Mouse (Mus musculus) liver, embryonic 12.5 days (tissue): Measurements from ENCODE around the gene Stpg2. TPM values are rescaled to one million over a fixed set of nuclear protein-coding genes. Genes with fewer than 3 reads are reported as not detected.
"Not testable (repeated sequence)": the region's sequence is repeated elsewhere in the genome, so short reads cannot be mapped to it uniquely, and the experiment has no call there.

Source experiments
- ATAC-seq: fragments of 200-750 bp; cut with Nextera tagmentation; 2 replicates; pipeline ENCODE4 v1.8.0; 2017; ENCODE audit warnings: moderate number of reproducible peaks, mild to moderate bottlenecking, moderate library complexity
- H3K27ac ChIP-seq: fragments of 300-500 bp; sonication (generic); 2 replicates; pipeline ENCODE4 v1.5.1; 2016; ENCODE audit warnings: mild to moderate bottlenecking
- H3K27me3 ChIP-seq: fragments of 300-500 bp; sonication (generic); replicated peaks from 2 replicates; pipeline ENCODE4 v1.6.1; 2016; ENCODE audit warnings: mild to moderate bottlenecking, moderate library complexity
- H3K36me3 ChIP-seq: fragments of 300-500 bp; sonication (generic); 2 replicates; pipeline ENCODE4 v1.6.1; 2016; ENCODE audit warnings: mild to moderate bottlenecking, moderate library complexity
- H3K4me1 ChIP-seq: fragments of 300-500 bp; sonication (generic); 2 replicates; pipeline ENCODE4 v1.6.1; 2016
- H3K4me2 ChIP-seq: fragments of 300-500 bp; sonication (generic); 2 replicates; pipeline ENCODE4 v1.6.1; 2016; ENCODE audit warnings: mild to moderate bottlenecking, moderate library complexity
- H3K4me3 ChIP-seq: fragments of 300-500 bp; sonication (generic); 2 replicates; pipeline ENCODE4 v1.5.1; 2016; ENCODE audit warnings: mild to moderate bottlenecking, moderate library complexity
- H3K9ac ChIP-seq: fragments of 300-500 bp; sonication (generic); 2 replicates; pipeline ENCODE4 v1.6.1; 2016; ENCODE audit warnings: mild to moderate bottlenecking, moderate library complexity
- H3K9me3 ChIP-seq: fragments of 300-500 bp; sonication (generic); replicated peaks from 2 replicates; pipeline ENCODE4 v1.6.1; 2016; ENCODE audit warnings: mild to moderate bottlenecking, moderate library complexity
- WGBS: fragments of 180-500 bp; shearing (Covaris S2); methylation state at CpG from one replicate; pipeline ENCODE4 v1.1.7; 2016; ENCODE audit not compliant: insufficient replicate concordance; 5-methylcytosine and 5-hydroxymethylcytosine counted together
- polyA plus RNA-seq: library from polyadenylated mRNA; unstranded; fragments of >200 nt; fragmentation: Nextera tagmentation; extraction: Ambion mirVana; gene quantifications from 2 replicates; pipeline ENCODE4 v1.2.1, GENCODE M21; 2016

Stpg2 gene
- polyA plus RNA-seq, 1 experiment from 2014 or later, result not detected

DNA sequence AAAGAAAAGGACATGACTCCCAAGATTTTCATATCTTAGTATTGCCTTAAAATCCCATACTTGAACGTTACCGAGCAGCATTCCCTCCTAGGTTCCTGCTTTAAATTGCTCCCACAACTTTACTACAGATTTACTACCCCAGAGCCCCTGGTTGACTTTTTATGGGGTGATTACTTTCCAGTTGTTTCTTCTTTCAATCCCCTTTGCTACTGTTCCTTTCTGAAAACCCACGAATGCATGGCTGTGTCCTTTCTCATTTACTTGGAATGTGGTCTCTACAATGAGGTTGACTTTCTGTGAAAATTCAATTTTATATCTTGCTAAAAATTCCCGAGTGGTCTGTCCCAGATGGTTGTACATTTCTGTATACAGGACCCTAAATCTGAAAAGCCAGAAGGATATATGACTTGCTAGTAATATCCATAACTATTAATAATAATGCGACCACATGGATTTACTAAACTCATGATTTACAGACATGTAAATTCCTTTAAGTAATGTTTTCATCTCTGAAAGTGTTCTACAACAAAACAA, 458.3 kb downstream of the Stpg2 start:
- ATAC-seq, result no peak
- no peaks in the 10 kb centered on the region for H3K27me3 ChIP-seq
- H3K36me3 ChIP-seq, result no peaks in the 10 kb centered on the region
- H3K4me3 ChIP-seq, result no peak overlapping the region
- H3K4me1 ChIP-seq, result no peaks in the 10 kb centered on the region
- H3K27ac ChIP-seq, result no peak overlapping the region
- no peak overlapping the region for H3K4me2 ChIP-seq
- H3K9ac ChIP-seq, result no peak overlapping the region
- WGBS, result 63% methylated on average over 5 of the region's 5 CpGs
- H3K9me3 ChIP-seq, result no peaks in the 10 kb centered on the region

DNA sequence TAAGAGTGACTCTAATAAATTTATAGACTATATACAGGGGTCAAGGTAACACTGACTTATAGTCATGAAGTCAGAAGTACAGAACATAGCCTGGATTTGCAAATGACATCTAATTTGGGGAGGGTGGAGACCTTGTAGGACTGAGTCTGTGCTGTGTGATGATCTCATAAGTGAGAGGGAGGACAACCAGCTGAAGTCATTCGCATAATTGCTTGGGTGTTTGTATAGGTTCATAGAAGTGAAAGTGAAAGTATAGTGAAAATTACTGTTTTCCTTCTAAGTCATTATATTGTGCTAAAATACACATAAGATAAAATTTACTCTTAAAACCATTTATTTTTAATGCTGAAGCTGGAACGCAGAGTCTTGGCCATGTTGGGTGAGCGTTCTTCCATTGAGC, 459.6 kb downstream of the Stpg2 start:
- Histone ChIP-seq H3K9me3 (no peaks in the 10 kb centered on the region), H3K27me3 (no peaks in the 10 kb centered on the region), H3K36me3 (no peaks in the 10 kb centered on the region), H3K27ac (no peak overlapping the region), H3K9ac (no peak overlapping the region), H3K4me1 (no peaks in the 10 kb centered on the region), H3K4me2 (no peak overlapping the region), H3K4me3 (no peak overlapping the region)
- 77% methylated on average over 3 of the region's 3 CpGs for WGBS
- ATAC-seq, result no peak

DNA sequence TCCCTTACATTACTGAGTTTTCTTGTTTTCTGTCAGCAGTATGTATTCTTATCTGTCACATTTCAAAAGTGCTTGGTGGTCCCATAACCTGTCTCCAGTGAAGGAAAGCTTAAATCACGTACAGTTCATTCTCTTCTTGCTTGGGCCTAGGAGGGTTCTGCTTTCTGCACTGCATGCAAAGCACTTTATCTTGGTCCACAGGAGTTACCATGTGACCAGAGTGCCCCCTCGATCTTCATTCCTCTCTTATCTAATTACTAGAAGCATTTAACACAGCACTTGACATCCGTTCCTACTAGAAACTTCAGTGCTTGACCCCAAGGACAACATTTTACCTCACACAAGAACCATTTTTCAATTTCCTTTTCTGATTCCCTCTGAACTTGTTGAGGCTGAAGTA, 470.7 kb downstream of the Stpg2 start:
- WGBS, result 28% methylated on average over 3 of the region's 3 CpGs

DNA sequence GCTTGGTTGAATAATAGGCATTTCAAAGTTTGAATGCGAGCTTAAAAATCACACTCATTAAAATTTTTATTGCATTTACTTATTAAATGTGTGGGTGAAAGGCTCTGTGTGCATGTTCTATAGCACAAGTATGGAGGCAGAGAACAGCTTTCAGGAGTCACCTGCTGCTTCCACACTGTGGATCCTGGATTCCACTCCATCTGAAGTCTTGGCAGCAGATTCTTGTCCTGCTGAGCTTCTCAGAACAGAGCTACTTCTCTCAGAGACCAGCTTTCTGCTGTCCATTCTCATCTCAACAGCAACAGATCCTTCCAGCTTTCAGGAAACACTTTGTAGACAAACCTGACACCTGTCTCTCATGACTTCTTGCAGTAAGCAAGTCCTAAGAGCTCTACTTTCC, 471.2 kb downstream of the Stpg2 start:
- 64% methylated on average over 1 of the region's 1 CpGs for WGBS
- ATAC-seq, result no peak

More for the DNA sequence above, 470.7 kb downstream of the Stpg2 start:
- ATAC-seq, result no peak
- Histone ChIP-seq H3K27me3 (no peaks in the 10 kb centered on the region), H3K9ac (no peak overlapping the region), H3K4me2 (no peak overlapping the region), H3K9me3 (no peaks in the 10 kb centered on the region), H3K36me3 (no peaks in the 10 kb centered on the region), H3K27ac (no peak overlapping the region), H3K4me1 (no peaks in the 10 kb centered on the region), H3K4me3 (no peak overlapping the region)

DNA sequence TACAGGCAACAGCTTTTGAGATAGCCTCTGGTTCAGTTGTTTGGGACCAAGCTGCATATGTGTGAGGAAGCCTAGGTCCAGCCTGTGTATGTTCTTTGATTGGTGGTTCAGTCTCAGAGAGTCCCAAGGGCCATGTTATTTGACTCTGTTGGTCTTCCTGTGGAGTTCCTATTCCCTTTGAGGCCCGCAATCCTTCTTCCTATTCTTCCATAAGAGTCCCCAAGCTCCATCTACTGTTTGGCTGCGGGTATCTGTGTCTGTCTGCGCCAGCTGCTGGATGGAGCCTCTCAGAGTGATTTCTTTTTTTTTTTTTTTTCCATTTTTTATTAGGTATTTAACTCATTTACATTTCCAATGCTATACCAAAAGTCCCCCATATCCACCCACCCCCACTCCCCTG, 498.7 kb downstream of the Stpg2 start:
- H3K4me1 ChIP-seq, H3K9ac ChIP-seq, H3K27me3 ChIP-seq, H3K4me3 ChIP-seq, ATAC-seq, H3K27ac ChIP-seq, H3K36me3 ChIP-seq, H3K9me3 ChIP-seq, H3K4me2 ChIP-seq: not testable (repeated sequence)
- WGBS, result 74% methylated on average over 3 of the region's 3 CpGs

More for the DNA sequence above, 471.2 kb downstream of the Stpg2 start:
- Histone ChIP-seq H3K4me3 (no peak overlapping the region), H3K9ac (no peak overlapping the region), H3K36me3 (no peaks in the 10 kb centered on the region), H3K27ac (no peak overlapping the region), H3K4me2 (no peak overlapping the region), H3K9me3 (no peaks in the 10 kb centered on the region), H3K27me3 (no peaks in the 10 kb centered on the region), H3K4me1 (no peaks in the 10 kb centered on the region)

DNA sequence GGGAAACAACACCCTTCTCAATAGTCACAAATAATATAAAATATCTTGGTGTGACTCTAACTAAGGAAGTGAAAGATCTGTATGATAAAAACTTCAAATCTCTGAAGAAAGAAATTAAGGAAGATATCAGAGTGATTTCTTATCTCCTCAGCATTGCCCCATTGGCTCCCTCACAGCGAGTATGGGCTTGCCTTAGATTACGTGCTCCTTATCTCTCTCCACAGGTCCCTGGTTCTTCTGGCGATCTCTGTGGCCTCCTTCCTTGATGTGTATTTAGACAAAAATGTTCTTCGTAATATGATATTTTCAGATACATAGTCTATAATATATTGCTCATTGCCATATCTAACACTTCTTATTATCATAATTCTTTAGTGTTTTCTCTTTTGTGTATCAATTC, 501.9 kb downstream of the Stpg2 start:
- H3K4me3 ChIP-seq, H3K4me1 ChIP-seq, H3K27ac ChIP-seq, H3K9ac ChIP-seq, H3K27me3 ChIP-seq, H3K4me2 ChIP-seq, H3K36me3 ChIP-seq, ATAC-seq, H3K9me3 ChIP-seq: not testable (repeated sequence)
- 50% methylated on average over 4 of the region's 4 CpGs for WGBS

DNA sequence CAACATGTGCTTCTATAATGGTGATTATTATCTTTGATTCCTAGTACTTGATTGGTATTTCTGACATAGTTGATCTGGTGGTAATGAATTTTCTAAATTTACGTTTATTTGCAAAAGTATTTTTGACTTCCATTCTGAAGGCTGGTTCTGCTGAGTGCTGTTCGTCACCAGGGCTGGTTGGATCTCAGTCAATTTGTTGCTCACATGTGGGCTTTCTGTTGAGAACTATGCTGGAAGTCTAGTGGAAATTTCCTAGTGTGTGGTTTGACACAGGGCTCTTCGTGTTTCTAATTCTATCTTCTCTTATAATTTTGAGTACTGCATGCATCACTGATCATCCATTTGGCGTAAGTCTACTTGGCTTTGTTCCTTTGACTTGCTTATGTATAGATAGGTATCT, 504.3 kb downstream of the Stpg2 start:
- WGBS, result 62% methylated on average over 4 of the region's 4 CpGs
- Histone ChIP-seq H3K36me3 (no peaks in the 10 kb centered on the region), H3K9ac (no peak overlapping the region), H3K4me2 (no peak overlapping the region), H3K27ac (no peak overlapping the region), H3K4me1 (no peaks in the 10 kb centered on the region), H3K27me3 (no peaks in the 10 kb centered on the region), H3K4me3 (no peak overlapping the region), H3K9me3 (no peaks in the 10 kb centered on the region)
- no peak for ATAC-seq

DNA sequence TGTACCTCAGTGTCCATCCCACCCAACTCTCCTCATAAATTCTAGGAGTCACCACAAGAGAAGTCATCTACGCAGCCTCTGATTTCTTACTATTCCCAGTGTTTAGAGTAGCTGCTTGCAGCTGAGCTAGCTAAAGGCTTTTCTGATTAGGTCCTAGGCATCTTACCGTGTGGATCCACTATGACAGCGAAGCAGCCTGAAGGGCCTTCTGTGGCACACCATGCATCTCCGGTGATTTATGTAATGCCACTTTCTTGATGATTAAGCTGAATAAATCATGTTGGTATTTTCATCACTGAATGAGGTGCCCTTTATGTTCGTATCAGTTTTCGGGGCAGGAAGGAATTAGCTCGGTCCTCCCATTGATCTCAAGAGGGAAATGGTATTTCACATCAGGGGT, 523.3 kb downstream of the Stpg2 start:
- ATAC-seq, result no peak
- H3K9ac ChIP-seq, result no peak overlapping the region
- H3K4me2 ChIP-seq, result no peak overlapping the region
- H3K27ac ChIP-seq, result no peak overlapping the region
- no peaks in the 10 kb centered on the region for H3K4me1 ChIP-seq
- 77% methylated on average over 7 of the region's 7 CpGs for WGBS
- H3K36me3 ChIP-seq, result no peaks in the 10 kb centered on the region
- no peaks in the 10 kb centered on the region for H3K27me3 ChIP-seq
- no peaks in the 10 kb centered on the region for H3K9me3 ChIP-seq
- H3K4me3 ChIP-seq, result no peak overlapping the region

DNA sequence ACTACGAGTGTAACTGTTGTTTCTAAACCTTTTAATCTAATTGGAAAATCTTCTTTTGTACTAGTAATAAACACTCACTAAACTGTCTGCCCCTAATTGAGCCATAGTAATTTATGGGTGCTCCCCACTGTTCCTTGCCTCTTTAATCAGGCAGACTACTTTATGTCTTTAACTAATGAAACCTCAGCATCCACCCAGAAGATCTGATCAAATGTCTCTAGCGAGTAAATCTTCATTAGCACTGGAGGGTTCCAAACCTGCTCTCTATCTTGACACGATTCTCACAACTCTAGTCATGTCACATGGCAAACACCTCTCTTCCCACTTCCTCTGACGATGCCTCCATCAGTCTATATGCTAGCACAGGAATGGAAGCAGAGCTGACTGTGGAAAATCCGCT, 523.8 kb downstream of the Stpg2 start:
- H3K9me3 ChIP-seq, result no peaks in the 10 kb centered on the region
- no peaks in the 10 kb centered on the region for H3K36me3 ChIP-seq
- H3K9ac ChIP-seq, result no peak overlapping the region
- no peaks in the 10 kb centered on the region for H3K27me3 ChIP-seq
- no peak overlapping the region for H3K4me2 ChIP-seq
- WGBS, result 61% methylated on average over 5 of the region's 5 CpGs
- ATAC-seq, result no peak
- H3K4me1 ChIP-seq, result no peaks in the 10 kb centered on the region
- H3K27ac ChIP-seq, result no peak overlapping the region
- H3K4me3 ChIP-seq, result no peak overlapping the region

DNA sequence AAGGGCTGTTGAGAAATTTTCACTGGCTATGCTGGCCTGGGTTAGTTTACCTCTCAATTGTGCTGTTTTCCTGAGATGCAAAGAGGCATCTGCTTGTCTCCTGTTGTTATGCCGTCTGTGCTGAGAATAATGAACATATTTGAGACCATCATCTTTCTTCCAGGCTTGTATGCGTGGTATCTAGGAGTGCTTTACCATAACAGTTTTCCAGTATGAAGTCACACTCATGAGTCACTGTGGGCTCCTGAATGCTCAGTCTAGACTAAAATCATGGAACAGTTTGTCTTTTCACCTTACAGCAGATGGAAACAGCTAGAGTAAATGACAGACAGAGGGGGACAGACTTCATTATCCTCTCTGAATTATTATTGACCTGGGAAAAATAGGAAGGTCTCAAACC, 527.7 kb downstream of the Stpg2 start:
- H3K36me3 ChIP-seq, result no peaks in the 10 kb centered on the region
- no peak overlapping the region for H3K9ac ChIP-seq
- H3K4me3 ChIP-seq, result no peak overlapping the region
- no peak for ATAC-seq
- no peaks in the 10 kb centered on the region for H3K4me1 ChIP-seq
- H3K27me3 ChIP-seq, result no peaks in the 10 kb centered on the region
- 65% methylated on average over 2 of the region's 2 CpGs for WGBS
- H3K27ac ChIP-seq, result no peak overlapping the region
- no peaks in the 10 kb centered on the region for H3K9me3 ChIP-seq
- H3K4me2 ChIP-seq, result no peak overlapping the region

DNA sequence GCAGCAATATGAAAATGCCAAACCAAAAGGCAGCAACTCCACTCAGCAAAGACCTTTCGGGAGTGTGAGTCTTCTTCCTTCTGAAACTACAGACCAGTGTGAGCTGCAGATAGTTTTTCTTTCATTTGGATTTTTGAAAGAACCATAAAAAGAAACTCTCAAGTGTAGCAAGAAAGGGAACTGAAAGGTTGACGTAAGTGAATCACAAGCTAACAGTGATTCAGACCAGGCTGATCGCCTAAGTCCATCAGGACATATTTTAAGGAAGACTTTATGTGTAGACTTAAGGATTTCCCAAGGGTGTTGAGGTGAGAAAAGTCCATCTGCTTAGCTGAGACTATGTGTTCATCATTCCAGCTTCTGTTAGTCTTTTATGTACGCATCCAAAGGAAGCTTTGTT, 533.9 kb downstream of the Stpg2 start:
- Histone ChIP-seq H3K4me1 (no peaks in the 10 kb centered on the region), H3K27me3 (no peaks in the 10 kb centered on the region), H3K27ac (no peak overlapping the region), H3K36me3 (no peaks in the 10 kb centered on the region), H3K9ac (no peak overlapping the region), H3K4me3 (no peak overlapping the region), H3K4me2 (no peak overlapping the region), H3K9me3 (no peaks in the 10 kb centered on the region)
- ATAC-seq, result no peak
- 80% methylated on average over 4 of the region's 4 CpGs for WGBS
